Mouse (Mus musculus) lung, embryonic 16.5 days (tissue): ENCODE measurements at regions not wholly inside any gene's neighbourhood (a gene's known extent, or its start where the extent isn't known, plus 50 kb on each side); places are given as distances from the start of the nearest gene placed in this dataset.

Experiments
- ATAC-seq: fragments of 200-750 bp; cut with Nextera tagmentation; 2 replicates; pipeline ENCODE4 v1.8.0; 2017; ENCODE audit warnings: low read depth, mild to moderate bottlenecking, moderate library complexity
- H3K27ac ChIP-seq: fragments of 300-500 bp; sonication (generic); 2 replicates; pipeline ENCODE4 v1.5.1; 2014; ENCODE audit warnings: mild to moderate bottlenecking, control low read depth, low read length
- H3K27me3 ChIP-seq: fragments of 300-500 bp; sonication (generic); 2 replicates; pipeline ENCODE4 v1.6.1; 2014; ENCODE audit warnings: low read depth, low read length, mixed read lengths; ENCODE audit not compliant: control insufficient read depth, insufficient read depth
- H3K36me3 ChIP-seq: fragments of 300-500 bp; sonication (generic); 2 replicates; pipeline ENCODE4 v1.6.1; 2014; ENCODE audit warnings: low read length; ENCODE audit not compliant: control insufficient read depth, insufficient read depth
- H3K4me1 ChIP-seq: fragments of 300-500 bp; sonication (generic); replicated peaks from 2 replicates; pipeline ENCODE4 v1.6.1; 2014; ENCODE audit warnings: low read length, mixed read lengths; ENCODE audit not compliant: control insufficient read depth, insufficient read depth
- H3K4me2 ChIP-seq: fragments of 300-500 bp; sonication (generic); 2 replicates; pipeline ENCODE4 v1.6.1; 2014; ENCODE audit warnings: low read depth, low read length, control low read depth
- H3K4me3 ChIP-seq: fragments of 300-500 bp; sonication (generic); 2 replicates; pipeline ENCODE4 v1.5.1; 2014; ENCODE audit warnings: mild to moderate bottlenecking, low read length, control low read depth
- H3K9ac ChIP-seq: fragments of 300-500 bp; sonication (generic); 2 replicates; pipeline ENCODE4 v1.6.1; 2014; ENCODE audit warnings: low read length, control low read depth
- H3K9me3 ChIP-seq: fragments of 300-500 bp; sonication (generic); 2 replicates; pipeline ENCODE4 v1.6.1; 2016; ENCODE audit warnings: low read length; ENCODE audit not compliant: control insufficient read depth
- WGBS: fragments of 180-500 bp; shearing (Covaris S2); extraction: QIAGEN DNeasy Blood & Tissue Kit; methylation state at CpG from one replicate; pipeline ENCODE4 v1.1.7; 2014; 5-methylcytosine and 5-hydroxymethylcytosine counted together

DNA sequence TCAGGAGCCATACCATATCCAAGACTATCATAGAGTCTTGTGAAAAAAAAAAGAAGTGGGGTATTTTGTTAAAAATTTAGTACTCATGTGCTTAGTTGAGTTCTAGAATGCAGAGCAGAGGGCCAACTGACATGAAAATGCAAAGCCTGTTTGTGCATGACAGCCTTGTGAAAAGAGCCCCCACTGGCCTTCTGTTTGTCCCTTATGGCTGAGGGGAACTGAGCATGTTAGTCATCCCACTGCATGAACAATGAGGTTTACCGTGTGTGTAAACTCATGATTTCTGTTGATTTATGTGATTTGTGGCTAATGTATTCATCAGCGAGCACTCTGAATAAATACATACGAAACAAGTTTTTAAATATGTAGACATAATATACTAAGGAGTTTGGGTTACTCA is 266.1 kb upstream of the Nox3 start:
- no peaks in the 10 kb centered on the region for H3K4me1 ChIP-seq
- WGBS, result 78% methylated on average over 3 of the region's 3 CpGs
- no peak overlapping the region for H3K4me2 ChIP-seq
- no peaks in the 10 kb centered on the region for H3K27me3 ChIP-seq
- ATAC-seq, result no peak
- no peak overlapping the region for H3K9ac ChIP-seq
- no peak overlapping the region for H3K4me3 ChIP-seq
- H3K36me3 ChIP-seq, result no peaks in the 10 kb centered on the region
- no peak overlapping the region for H3K27ac ChIP-seq
- no peaks in the 10 kb centered on the region for H3K9me3 ChIP-seq

DNA sequence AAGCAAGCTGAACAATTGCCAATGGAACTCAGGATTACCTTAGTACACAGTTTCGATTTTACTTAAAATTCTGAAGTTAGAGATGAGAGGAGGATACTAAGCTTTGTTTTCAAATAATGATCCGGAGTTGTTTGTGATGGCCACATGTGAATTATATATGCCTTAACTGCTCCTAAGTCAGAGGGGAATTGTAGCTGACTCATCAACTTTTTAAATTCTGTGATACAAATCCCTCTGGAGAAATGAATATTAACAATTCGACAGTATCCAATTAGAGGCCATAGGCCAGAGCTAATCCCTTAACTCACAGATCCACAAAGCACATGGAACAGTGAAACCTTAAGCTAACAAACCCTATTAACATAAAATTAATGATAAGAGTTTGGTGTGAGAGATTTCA is 250.5 kb upstream of the Nox3 start:
- no peaks in the 10 kb centered on the region for H3K4me1 ChIP-seq
- H3K4me2 ChIP-seq, result no peak overlapping the region
- no peak for ATAC-seq
- no peak overlapping the region for H3K4me3 ChIP-seq
- no peaks in the 10 kb centered on the region for H3K27me3 ChIP-seq
- 83% methylated on average over 3 of the region's 3 CpGs for WGBS
- no peak overlapping the region for H3K9ac ChIP-seq
- H3K36me3 ChIP-seq, result no peaks in the 10 kb centered on the region
- H3K27ac ChIP-seq, result no peak overlapping the region
- no peaks in the 10 kb centered on the region for H3K9me3 ChIP-seq

DNA sequence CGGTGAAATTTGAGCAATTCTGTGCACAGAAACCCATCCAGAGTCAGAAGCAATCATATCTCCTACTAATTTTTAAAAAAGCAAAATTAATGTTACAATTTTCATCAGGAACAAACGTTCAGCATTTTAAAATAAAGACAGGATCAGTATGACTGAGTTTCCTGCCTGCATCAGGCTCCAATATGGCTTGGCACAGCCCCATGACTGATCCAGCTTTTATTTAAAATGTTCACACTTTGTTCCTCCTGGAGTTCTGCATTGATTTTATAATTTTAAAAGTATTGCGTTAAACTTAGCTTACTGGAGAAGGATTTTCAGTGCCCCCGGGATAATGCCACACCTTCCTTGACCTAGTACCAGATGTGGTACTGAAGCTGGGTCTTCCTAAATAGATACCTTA is 240.3 kb upstream of the Nox3 start:
- Histone ChIP-seq H3K9me3 (no peaks in the 10 kb centered on the region), H3K9ac (no peak overlapping the region), H3K27ac (no peak overlapping the region), H3K36me3 (no peaks in the 10 kb centered on the region), H3K4me2 (no peak overlapping the region), H3K27me3 (no peaks in the 10 kb centered on the region), H3K4me3 (no peak overlapping the region), H3K4me1 (no peaks in the 10 kb centered on the region)
- ATAC-seq, result no peak
- WGBS, result 71% methylated on average over 4 of the region's 4 CpGs

DNA sequence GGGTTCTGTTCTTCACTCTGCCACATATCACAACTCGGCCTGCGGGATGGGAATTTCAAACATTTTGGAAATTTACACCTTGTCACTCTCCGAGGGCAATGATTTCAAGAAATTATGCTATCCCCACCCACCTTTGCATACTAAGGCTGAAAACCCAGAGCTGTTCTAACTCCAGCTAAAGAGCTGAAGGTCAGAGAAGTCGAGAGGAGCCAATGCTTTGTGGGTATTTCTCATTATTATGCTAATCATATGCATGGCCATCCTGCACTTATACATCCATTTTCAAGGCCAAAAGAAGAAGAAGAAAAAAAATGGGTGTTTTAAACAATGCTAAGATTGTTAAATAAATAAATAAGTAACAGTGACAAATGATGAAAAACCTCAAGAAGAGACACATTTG is 237.1 kb upstream of the Nox3 start:
- Histone ChIP-seq H3K4me3 (no peak overlapping the region), H3K4me2 (no peak overlapping the region), H3K27me3 (no peaks in the 10 kb centered on the region), H3K9me3 (no peaks in the 10 kb centered on the region), H3K9ac (no peak overlapping the region), H3K4me1 (no peaks in the 10 kb centered on the region), H3K27ac (no peak overlapping the region), H3K36me3 (no peaks in the 10 kb centered on the region)
- WGBS, result 59% methylated on average over 4 of the region's 4 CpGs
- ATAC-seq, result no peak

DNA sequence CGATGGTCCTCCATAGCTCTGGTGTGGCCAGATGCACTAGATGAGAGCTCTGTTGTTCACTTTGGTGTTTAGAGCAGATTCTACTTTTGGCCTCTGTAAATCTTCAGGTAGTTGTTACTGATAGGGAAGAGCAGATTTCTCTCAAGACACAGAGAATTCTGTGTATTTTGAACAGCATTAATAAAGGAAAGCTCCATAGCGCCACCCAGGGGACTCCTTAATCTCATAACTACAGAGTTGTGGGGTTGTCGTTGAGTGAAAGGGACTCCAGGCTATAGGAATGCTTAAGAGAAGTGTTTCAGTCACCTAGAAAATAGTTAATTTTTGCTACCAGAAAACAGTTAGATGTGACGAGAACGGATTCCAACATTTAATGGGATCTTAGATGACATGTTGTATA is 236.0 kb upstream of the Nox3 start:
- ATAC-seq, result no peak
- no peaks in the 10 kb centered on the region for H3K4me1 ChIP-seq
- no peak overlapping the region for H3K4me3 ChIP-seq
- H3K27me3 ChIP-seq, result no peaks in the 10 kb centered on the region
- no peak overlapping the region for H3K27ac ChIP-seq
- H3K9me3 ChIP-seq, result no peaks in the 10 kb centered on the region
- no peaks in the 10 kb centered on the region for H3K36me3 ChIP-seq
- no peak overlapping the region for H3K9ac ChIP-seq
- WGBS, result 76% methylated on average over 5 of the region's 5 CpGs
- H3K4me2 ChIP-seq, result no peak overlapping the region

DNA sequence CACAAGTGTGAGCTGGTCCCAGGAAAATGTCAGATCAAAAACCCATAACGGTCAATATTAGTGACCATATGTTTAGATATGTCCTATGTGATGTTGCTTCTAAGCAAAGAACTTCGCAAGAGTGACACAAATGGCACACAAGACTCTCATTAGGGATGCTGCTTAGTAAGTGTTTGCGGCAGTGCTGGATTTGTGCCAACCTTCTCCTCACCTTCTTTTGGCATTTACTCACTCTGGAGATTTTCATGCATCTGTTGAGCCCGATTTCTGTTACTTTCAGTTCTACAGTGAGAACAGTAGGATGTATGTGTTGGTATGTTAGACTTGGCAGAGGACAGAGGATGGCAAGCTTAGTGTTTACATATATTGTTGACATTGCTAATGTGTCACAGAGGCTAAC is 231.0 kb upstream of the Nox3 start:
- Histone ChIP-seq H3K9me3 (no peaks in the 10 kb centered on the region), H3K4me1 (no peaks in the 10 kb centered on the region), H3K4me3 (no peak overlapping the region), H3K9ac (no peak overlapping the region), H3K4me2 (no peak overlapping the region), H3K36me3 (no peaks in the 10 kb centered on the region), H3K27ac (no peak overlapping the region), H3K27me3 (no peaks in the 10 kb centered on the region)
- peak; percentile 15; the same call in 1 of the 2 replicates for ATAC-seq
- 54% methylated on average over 4 of the region's 4 CpGs for WGBS

DNA sequence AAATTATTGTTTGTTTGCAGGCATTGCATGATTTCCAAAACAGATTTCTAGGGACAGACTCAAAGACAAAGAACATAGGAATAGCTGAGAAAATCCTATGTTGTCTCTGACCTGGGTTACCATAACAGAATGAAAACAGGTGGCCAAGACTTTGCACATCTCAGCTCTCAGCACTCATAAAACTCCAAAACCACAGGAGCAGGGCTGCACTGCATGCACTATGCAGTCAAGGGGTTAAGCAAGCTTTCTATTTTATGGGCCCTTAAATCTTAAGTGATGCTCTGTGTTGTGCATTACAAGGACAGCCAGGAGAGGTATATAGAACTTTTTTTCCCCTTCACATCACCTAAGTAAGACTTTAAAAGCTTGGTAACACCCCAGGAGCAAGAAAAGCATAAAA is 224.2 kb upstream of the Nox3 start:
- H3K9me3 ChIP-seq, result no peaks in the 10 kb centered on the region
- H3K27ac ChIP-seq, result no peak overlapping the region
- no peak overlapping the region for H3K4me2 ChIP-seq
- H3K27me3 ChIP-seq, result no peaks in the 10 kb centered on the region
- ATAC-seq, result no peak
- no peak overlapping the region for H3K9ac ChIP-seq
- H3K36me3 ChIP-seq, result no peaks in the 10 kb centered on the region
- H3K4me3 ChIP-seq, result no peak overlapping the region
- H3K4me1 ChIP-seq, result no peaks in the 10 kb centered on the region

DNA sequence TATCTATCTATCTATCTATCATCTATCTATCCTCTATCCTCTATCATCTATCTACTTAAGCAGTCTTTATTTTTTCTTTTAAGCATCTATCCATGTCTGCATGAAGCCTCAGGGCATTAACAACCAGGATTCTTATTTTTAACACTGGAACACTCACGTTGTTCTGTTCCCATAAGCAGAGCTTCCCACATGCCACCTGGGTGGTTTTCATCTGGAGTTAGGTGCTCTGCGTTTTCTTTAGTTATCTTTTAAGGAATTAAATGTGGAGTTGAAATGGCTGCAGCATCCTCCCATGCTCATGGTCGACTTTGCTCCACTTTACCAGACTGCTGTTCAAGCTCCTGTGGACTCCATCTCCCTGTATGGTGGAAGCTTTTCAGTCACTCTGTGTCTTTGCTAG is 196.8 kb upstream of the Nox3 start:
- Histone ChIP-seq H3K9ac (no peak overlapping the region), H3K27ac (no peak overlapping the region), H3K27me3 (no peaks in the 10 kb centered on the region), H3K4me2 (no peak overlapping the region), H3K36me3 (no peaks in the 10 kb centered on the region), H3K4me1 (no peaks in the 10 kb centered on the region), H3K9me3 (no peaks in the 10 kb centered on the region), H3K4me3 (no peak overlapping the region)
- WGBS, result 66% methylated on average over 3 of the region's 3 CpGs
- ATAC-seq, result no peak

DNA sequence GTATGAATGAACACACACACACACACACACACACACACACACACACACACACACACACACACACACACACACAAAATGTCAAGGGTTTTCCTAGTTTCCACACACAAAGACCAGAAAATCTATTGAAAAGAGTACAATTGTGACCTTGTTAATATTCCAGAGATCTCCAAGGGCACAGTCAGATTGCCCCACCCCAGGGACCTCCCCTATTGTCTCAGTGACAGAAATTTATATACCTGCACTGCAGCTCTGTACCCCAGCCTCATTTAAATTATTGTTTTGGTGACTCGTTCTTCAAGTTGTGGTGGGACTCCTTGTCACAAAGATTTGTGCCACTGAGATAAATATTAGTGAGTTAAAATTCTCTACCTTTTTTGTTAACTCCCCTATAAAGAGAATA is 187.1 kb upstream of the Nox3 start:
- Histone ChIP-seq H3K27me3 (no peaks in the 10 kb centered on the region), H3K9me3 (no peaks in the 10 kb centered on the region), H3K9ac (no peak overlapping the region), H3K36me3 (no peaks in the 10 kb centered on the region), H3K4me3 (no peak overlapping the region), H3K4me1 (no peaks in the 10 kb centered on the region), H3K4me2 (no peak overlapping the region), H3K27ac (no peak overlapping the region)
- no peak for ATAC-seq
- WGBS, result 68% methylated on average over 1 of the region's 1 CpGs

DNA sequence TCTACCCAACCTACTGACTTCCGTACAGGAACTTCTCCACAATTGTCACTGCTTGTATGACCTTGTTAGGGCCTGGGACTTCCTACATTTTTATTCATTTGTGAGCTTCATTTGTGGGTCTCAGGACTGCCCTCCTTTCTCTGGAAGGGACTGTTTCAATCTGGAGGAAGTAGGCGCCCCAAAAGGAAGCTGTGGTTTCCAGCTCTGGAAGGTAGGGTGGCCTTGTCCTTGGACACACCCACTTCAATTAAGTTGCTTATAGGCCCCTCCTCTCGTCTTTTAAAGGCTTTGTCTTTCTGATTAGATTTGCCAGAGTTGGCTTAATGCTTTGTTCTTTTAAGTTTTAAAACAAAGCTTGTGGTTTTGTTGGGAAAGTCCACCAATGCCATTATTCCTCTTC is 183.0 kb upstream of the Nox3 start:
- H3K36me3 ChIP-seq, result no peaks in the 10 kb centered on the region
- H3K27ac ChIP-seq, result no peak overlapping the region
- H3K4me1 ChIP-seq, result no peaks in the 10 kb centered on the region
- no peak overlapping the region for H3K4me3 ChIP-seq
- no peak for ATAC-seq
- 65% methylated on average over 3 of the region's 3 CpGs for WGBS
- H3K27me3 ChIP-seq, result no peaks in the 10 kb centered on the region
- H3K9me3 ChIP-seq, result no peaks in the 10 kb centered on the region
- no peak overlapping the region for H3K4me2 ChIP-seq
- no peak overlapping the region for H3K9ac ChIP-seq
